ENCODE assay signal across 8 mouse cellular contexts in the genomic region with DNA sequence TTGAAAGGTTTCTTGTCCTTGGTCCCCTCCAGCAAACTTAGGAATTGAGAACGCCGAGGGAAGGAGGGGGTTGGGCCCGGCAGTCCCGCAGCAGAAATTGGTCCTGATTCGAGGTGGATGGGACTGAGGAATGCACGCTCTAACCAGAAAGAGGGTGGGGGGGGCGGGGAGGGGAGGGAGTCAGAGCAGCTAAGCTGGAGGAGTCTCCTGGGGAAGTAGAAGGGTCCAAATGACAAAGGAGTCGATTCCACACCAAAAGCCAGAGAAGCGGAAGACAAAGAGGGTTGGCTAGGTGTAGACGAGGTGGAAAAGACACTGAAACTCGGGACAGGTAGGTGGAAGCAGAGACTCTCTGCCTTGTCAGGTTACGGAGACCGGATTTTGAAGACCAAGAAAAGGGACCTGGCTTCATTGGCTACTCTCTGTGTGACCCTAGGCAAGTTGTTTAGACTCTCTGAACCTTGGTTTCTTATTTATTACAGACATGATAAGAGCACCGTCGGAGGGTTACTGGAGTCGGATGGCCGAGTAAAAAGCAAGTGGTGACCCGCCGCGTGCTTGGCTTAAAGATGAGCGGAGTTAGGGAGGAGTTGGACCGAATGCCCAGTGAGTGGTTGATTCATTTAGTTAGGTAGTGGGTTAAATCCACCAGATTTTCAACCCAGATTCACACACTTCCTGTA. TPM values are rescaled to one million over a fixed set of nuclear protein-coding genes. Genes with fewer than 3 reads are reported as not detected.
DNase-seq lines count a peak whose midpoint lies in the region; ATAC-seq and TF ChIP-seq lines count a peak whose summit lies in the region.

A gene (plus strand): TSS at position 192 of the 683 bp plus-strand sequence.

- no peaks in the 10 kb centered on the region for H3K9me3 ChIP-seq in megakaryocyte, embryonic 14.5 days
- no peaks in the 10 kb centered on the region for H3K9me3 ChIP-seq in embryonic facial prominence, embryonic 12.5 days
- no peaks in the 10 kb centered on the region for H3K9me3 ChIP-seq in heart, embryonic 15.5 days (replicated peaks)

- H3K36me3 ChIP-seq in megakaryocyte, embryonic 14.5 days (replicated peaks; ENCODE audit: low read length) = peaks cover 13% of the 10 kb centered on the region
- H3K36me3 ChIP-seq in embryonic facial prominence, embryonic 12.5 days = peaks cover 15% of the 10 kb centered on the region
- H3K36me3 ChIP-seq in heart, embryonic 15.5 days = peaks cover 13% of the 10 kb centered on the region

- no peak for ATAC-seq in megakaryocyte, adult 5-6 weeks (ENCODE audit: poor library complexity, severe bottlenecking)
- ATAC-seq in embryonic facial prominence, embryonic 12.5 days (ENCODE audit: insufficient number of reproducible peaks, insufficient read depth, low FRiP score, low TSS enrichment) = no peak
- no peak for ATAC-seq in heart, embryonic 15.5 days (replicated peaks; ENCODE audit: insufficient number of reproducible peaks, insufficient read depth, low FRiP score, low read depth)

- H3K27ac ChIP-seq in embryonic facial prominence, embryonic 12.5 days = peak within 1 kb of the TSS; percentile 98
- H3K27ac ChIP-seq in heart, embryonic 15.5 days = peak within 1 kb of the TSS; percentile 98
- H3K27ac ChIP-seq in olfactory bulb, adult 2 months (ENCODE audit: insufficient read depth, low read depth, low read length) = no peak within 1 kb of the TSS

- no peak for TF ChIP-seq POLR2A in olfactory bulb, adult 2 months (IDR thresholded peaks at IDR 0.05; ENCODE audit: insufficient read depth, low read depth, low read length)

- H3K9ac ChIP-seq in embryonic facial prominence, embryonic 12.5 days = peak within 1 kb of the TSS; percentile 95
- H3K9ac ChIP-seq in heart, embryonic 15.5 days = peak within 1 kb of the TSS; percentile 90

- H3K4me2 ChIP-seq in embryonic facial prominence, embryonic 12.5 days (replicated peaks) = peak within 1 kb of the TSS; percentile 88
- H3K4me2 ChIP-seq in heart, embryonic 15.5 days = peak within 1 kb of the TSS; percentile 89

- no peak for DNase-seq in left cerebral cortex, postnatal 36 days (ENCODE audit: low spot score in 2 of 2)
- DNase-seq in frontal cortex, postnatal 10 days (ENCODE audit: low spot score in 2 of 2) = no peak
- DNase-seq in right cerebral cortex, postnatal 25 days = no peak

- peak within 1 kb of the TSS; percentile 98 for H3K4me3 ChIP-seq in megakaryocyte, embryonic 14.5 days (replicated peaks)
- H3K4me3 ChIP-seq in embryonic facial prominence, embryonic 12.5 days = peak within 1 kb of the TSS; percentile 87
- peak within 1 kb of the TSS; percentile 78 for H3K4me3 ChIP-seq in heart, embryonic 15.5 days
- peak within 1 kb of the TSS; percentile 71 for H3K4me3 ChIP-seq in olfactory bulb, adult 2 months (ENCODE audit: insufficient read depth, low read depth, low read length)

- H3K4me1 ChIP-seq in megakaryocyte, embryonic 14.5 days = peaks cover 90% of the 10 kb centered on the region
- H3K4me1 ChIP-seq in embryonic facial prominence, embryonic 12.5 days = peaks cover 58% of the 10 kb centered on the region
- H3K4me1 ChIP-seq in heart, embryonic 15.5 days (replicated peaks) = peaks cover 51% of the 10 kb centered on the region
- peaks cover 15% of the 10 kb centered on the region for H3K4me1 ChIP-seq in olfactory bulb, adult 2 months (ENCODE audit: control insufficient read depth, insufficient read depth, low read length)

- WGBS in embryonic facial prominence, embryonic 12.5 days = 3% methylated on average over 21 of the region's 22 CpGs
- 10% methylated on average over 22 of the region's 22 CpGs for WGBS in heart, embryonic 15.5 days
- 30% methylated on average over 22 of the region's 22 CpGs for WGBS in olfactory bulb, adult 2 months

- intact Hi-C loops in left cerebral cortex, postnatal 36 days (cut with DNase I) = loop anchor here (2.0 to 5.0 kb wide), 3 partner anchors 62 to 151 kb away; a partner anchor contains a TSS

- H3K27me3 ChIP-seq in megakaryocyte, embryonic 14.5 days (replicated peaks) = peaks cover 48% of the 10 kb centered on the region
- no peaks in the 10 kb centered on the region for H3K27me3 ChIP-seq in embryonic facial prominence, embryonic 12.5 days
- H3K27me3 ChIP-seq in heart, embryonic 15.5 days = no peaks in the 10 kb centered on the region

- TF ChIP-seq CTCF in olfactory bulb, adult 2 months (IDR thresholded peaks at IDR 0.05; ENCODE audit: insufficient read depth, low read depth, low read length) = no peak

RNA-seq across cellular contexts. Expression of the gene that starts here (rescaled TPM):
- 17.8 and 18.5 TPM in 2 replicates for polyA plus RNA-seq in megakaryocyte, embryonic 14.5 days (2012; ENCODE audit: insufficient read depth, low replicate concordance)
- 1.3 and 1.7 TPM in 2 replicates for total RNA-seq in megakaryocyte, adult 5-6 weeks (2015)
- 1.1 and 2.8 TPM in 2 replicates for total RNA-seq in megakaryocyte, adult 5-6 weeks (2017)
- polyA plus RNA-seq in embryonic facial prominence, embryonic 12.5 days (2016; fragmentation: Nextera tagmentation; extraction: Ambion mirVana) = 79.5 and 80.6 TPM in 2 replicates
- polyA plus RNA-seq in heart, embryonic 15.5 days (2015; fragmentation: Nextera tagmentation; extraction: Ambion mirVana) = 38.9 and 45.6 TPM in 2 replicates
- 10 to 100 TPM; 18.5 to 24.3 TPM for total RNA-seq in left cerebral cortex, postnatal 36 days (2021)
- polyA plus RNA-seq in olfactory bulb, adult 2 months (2012; ENCODE audit: insufficient read depth, insufficient read length, low replicate concordance, missing spikeins) = not detected in 2 replicates

Comparison
In these comparisons a context has a peak if more than half of its experiments do, and no peak if none do; other contexts are left out.
1. RNA of the gene that starts here (total RNA-seq): 18.5 to 24.3 TPM in left cerebral cortex, postnatal 36 days; 1.1 to 2.8 TPM in megakaryocyte, adult 5-6 weeks; every median in the first group is over 4 times any median in the second.
2. RNA of the gene that starts here (polyA plus RNA-seq): 79.5 to 80.6 TPM in embryonic facial prominence, embryonic 12.5 days, 38.9 to 45.6 TPM in heart, embryonic 15.5 days and 17.8 to 18.5 TPM in megakaryocyte, embryonic 14.5 days; not detected in olfactory bulb, adult 2 months; every median in the first group is over 10 times any median in the second.
3. Peak in every context shown above with its lines, with median percentiles within 50 percentile points of each other: H3K4me3 ChIP-seq.